28 mouse cellular contexts compared by ENCODE assay signal in the genomic region with DNA sequence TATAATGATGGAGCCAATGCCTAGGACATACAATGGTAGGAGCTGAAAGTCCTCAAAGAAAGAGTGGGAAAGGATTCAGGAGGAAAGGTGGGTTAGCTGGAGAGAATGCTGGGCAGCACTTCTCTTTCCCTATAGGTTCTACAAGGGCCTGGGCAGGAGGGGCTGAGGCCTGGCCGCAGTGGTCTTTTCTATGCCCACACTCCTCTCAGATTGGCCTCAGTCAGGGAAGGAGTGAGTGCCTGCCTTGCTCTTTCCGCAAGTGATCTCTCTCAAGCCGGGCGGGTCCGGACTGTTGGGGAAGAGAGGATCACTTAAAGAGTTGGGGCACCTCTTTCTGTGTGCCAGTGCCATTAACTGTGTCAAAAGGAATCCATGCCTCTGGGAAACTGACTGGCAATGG. TPM values are rescaled to one million over a fixed set of nuclear protein-coding genes. Genes with fewer than 3 reads are reported as not detected.
DNase-seq lines count a peak whose midpoint lies in the region; ATAC-seq and TF ChIP-seq lines count a peak whose summit lies in the region.
"Had no signal": no experiment of that assay in that cellular context is flagged by ENCODE, and none has a peak within 500 bp of the region (broad histone marks: within the 10 kb centered on the region; RNA-seq: fewer than 3 reads in every experiment).

No protein-coding gene starts in this region.

- H3K9me3 ChIP-seq in forebrain, embryonic 10.5 days: no peaks in the 10 kb centered on the region
- H3K9me3 ChIP-seq in forebrain, postnatal 0 days (ENCODE audit: low read length): no peaks in the 10 kb centered on the region
- H3K9me3 ChIP-seq in forebrain, embryonic 11.5 days (ENCODE audit: control insufficient read depth, low read length): no peaks in the 10 kb centered on the region
- no peaks in the 10 kb centered on the region for H3K9me3 ChIP-seq in forebrain, embryonic 16.5 days (ENCODE audit: control insufficient read depth, low read length)
- no peaks in the 10 kb centered on the region for H3K9me3 ChIP-seq in heart, embryonic 11.5 days (replicated peaks; ENCODE audit: control insufficient read depth, low read length)
- no peaks in the 10 kb centered on the region for H3K9me3 ChIP-seq in heart, embryonic 10.5 days
- H3K9me3 ChIP-seq: G1E had no signal

- DNase-seq in forebrain, embryonic 10.5 days (ENCODE audit: extremely low spot score, low spot score): no peak
- no peak for DNase-seq in forebrain, postnatal 0 days
- peak; percentile 40 for DNase-seq in forebrain, embryonic 11.5 days (ENCODE audit: low spot score)
- DNase-seq in heart, adult 11 months: peak; percentile 85
- DNase-seq in heart, embryonic 10.5 days (ENCODE audit: low spot score): peak; percentile 72
- DNase-seq in heart, postnatal 36 days: no peak
- DNase-seq: adrenal gland, adult 2 months; adrenal gland, adult 8-10 months; adrenal gland, postnatal 10 days; adrenal gland, postnatal 14 days; adrenal gland, postnatal 25 days; adrenal gland, postnatal 36 days; B cell, adult 2 months; cerebellum, adult 11 months; cerebellum, adult 11-12 months had no signal

- no peak overlapping the region for H3K9ac ChIP-seq in forebrain, postnatal 0 days
- no peak overlapping the region for H3K9ac ChIP-seq in forebrain, embryonic 11.5 days (ENCODE audit: low read length)
- H3K9ac ChIP-seq in forebrain, embryonic 16.5 days (replicated peaks; ENCODE audit: low read depth, low read length): no peak overlapping the region
- no peak overlapping the region for H3K9ac ChIP-seq in heart, embryonic 11.5 days (ENCODE audit: low read depth, low read length)

- 93% methylated on average over 5 of the region's 5 CpGs for WGBS in forebrain, embryonic 10.5 days
- 91% methylated on average over 5 of the region's 5 CpGs for WGBS in forebrain, postnatal 0 days
- 93% methylated on average over 5 of the region's 5 CpGs for WGBS in forebrain, embryonic 11.5 days
- 74% methylated on average over 5 of the region's 5 CpGs for WGBS in forebrain, embryonic 16.5 days
- WGBS in heart, embryonic 11.5 days (ENCODE audit: insufficient replicate concordance): 76% methylated on average over 5 of the region's 5 CpGs
- WGBS in heart, embryonic 10.5 days: 87% methylated on average over 5 of the region's 5 CpGs

- peaks cover 48% of the 10 kb centered on the region for H3K27me3 ChIP-seq in forebrain, embryonic 10.5 days (ENCODE audit: poor library complexity, severe bottlenecking)
- no peaks in the 10 kb centered on the region for H3K27me3 ChIP-seq in forebrain, postnatal 0 days (ENCODE audit: insufficient read depth, low read length)
- peaks cover 2% of the 10 kb centered on the region; the same call in 1 of the 2 replicates for H3K27me3 ChIP-seq in forebrain, embryonic 11.5 days (ENCODE audit: control insufficient read depth, insufficient read depth, low read length)
- H3K27me3 ChIP-seq in forebrain, embryonic 16.5 days (replicated peaks; ENCODE audit: control insufficient read depth, insufficient read depth, low read length): no peaks in the 10 kb centered on the region
- H3K27me3 ChIP-seq in heart, embryonic 11.5 days (ENCODE audit: control insufficient read depth, insufficient read depth, low read length): peaks cover 14% of the 10 kb centered on the region
- peaks cover 39% of the 10 kb centered on the region for H3K27me3 ChIP-seq in heart, embryonic 10.5 days (ENCODE audit: insufficient read depth, poor library complexity, severe bottlenecking)
- H3K27me3 ChIP-seq: CH12.LX had no signal

- intact Hi-C loops in heart, postnatal 36 days (cut with DNase I): no loop called here

- no peak overlapping the region for H3K4me3 ChIP-seq in forebrain, embryonic 10.5 days
- H3K4me3 ChIP-seq in forebrain, postnatal 0 days (ENCODE audit: low read depth, low read length): no peak overlapping the region
- H3K4me3 ChIP-seq in forebrain, embryonic 11.5 days (ENCODE audit: low read depth, low read length): no peak overlapping the region
- H3K4me3 ChIP-seq in forebrain, embryonic 16.5 days (replicated peaks; ENCODE audit: low read length): no peak overlapping the region
- H3K4me3 ChIP-seq in heart, embryonic 11.5 days (ENCODE audit: low read depth, low read length): no peak overlapping the region
- H3K4me3 ChIP-seq in heart, embryonic 10.5 days: no peak overlapping the region

- ATAC-seq in forebrain, postnatal 0 days: no peak
- no peak for ATAC-seq in forebrain, embryonic 11.5 days (replicated peaks; ENCODE audit: low FRiP score)
- ATAC-seq in forebrain, embryonic 16.5 days: no peak
- no peak for ATAC-seq in heart, embryonic 11.5 days (replicated peaks; ENCODE audit: insufficient number of reproducible peaks, low FRiP score, low TSS enrichment)
- ATAC-seq: activated CD4-positive, CD25-positive, alpha-beta regulatory T cell, adult 4 months; CD4-positive, CD25-positive, alpha-beta regulatory T cell, adult 4 months; Patski had no signal

- 0 out of 2 replicates have a peak overlapping the region, but pooled peaks have one; percentile 48 for H3K27ac ChIP-seq in forebrain, embryonic 10.5 days
- H3K27ac ChIP-seq in forebrain, postnatal 0 days (ENCODE audit: low read depth, low read length): no peak overlapping the region
- no peak overlapping the region for H3K27ac ChIP-seq in forebrain, embryonic 11.5 days (ENCODE audit: low read depth, low read length)
- H3K27ac ChIP-seq in forebrain, embryonic 16.5 days (ENCODE audit: low read length): no peak overlapping the region
- H3K27ac ChIP-seq in heart, embryonic 11.5 days (ENCODE audit: low read depth, low read length): no peak overlapping the region
- H3K27ac ChIP-seq in heart, embryonic 10.5 days: no peak overlapping the region

- H3K4me2 ChIP-seq in forebrain, postnatal 0 days (ENCODE audit: low read depth): no peak overlapping the region
- H3K4me2 ChIP-seq in forebrain, embryonic 11.5 days (ENCODE audit: low read depth, low read length, severe bottlenecking): no peak overlapping the region
- H3K4me2 ChIP-seq in forebrain, embryonic 16.5 days (ENCODE audit: low read length): no peak overlapping the region
- no peak overlapping the region for H3K4me2 ChIP-seq in heart, embryonic 11.5 days

- H3K4me1 ChIP-seq in forebrain, embryonic 10.5 days: peaks cover 33% of the 10 kb centered on the region
- H3K4me1 ChIP-seq in forebrain, postnatal 0 days (ENCODE audit: insufficient read depth): 0 out of 2 replicates have a peak, but pooled peaks cover 11% of the 10 kb centered on the region
- H3K4me1 ChIP-seq in forebrain, embryonic 11.5 days (replicated peaks; ENCODE audit: control insufficient read depth, insufficient read depth, low read length): peaks cover 7% of the 10 kb centered on the region; the same call in 1 of the 2 replicates
- peaks cover 12% of the 10 kb centered on the region for H3K4me1 ChIP-seq in forebrain, embryonic 16.5 days (replicated peaks; ENCODE audit: control insufficient read depth, insufficient read depth, low read length)
- H3K4me1 ChIP-seq in heart, embryonic 11.5 days (ENCODE audit: control insufficient read depth, insufficient read depth, low read length): peaks cover 8% of the 10 kb centered on the region; the same call in 1 of the 2 replicates
- H3K4me1 ChIP-seq in heart, embryonic 10.5 days: peaks cover 11% of the 10 kb centered on the region

- no peaks in the 10 kb centered on the region for H3K36me3 ChIP-seq in forebrain, embryonic 10.5 days (replicated peaks)
- H3K36me3 ChIP-seq in forebrain, postnatal 0 days (ENCODE audit: insufficient read depth): no peaks in the 10 kb centered on the region
- no peaks in the 10 kb centered on the region for H3K36me3 ChIP-seq in forebrain, embryonic 11.5 days (ENCODE audit: control insufficient read depth, insufficient read depth, low read length)
- no peaks in the 10 kb centered on the region for H3K36me3 ChIP-seq in forebrain, embryonic 16.5 days (ENCODE audit: control insufficient read depth, insufficient read depth)
- H3K36me3 ChIP-seq in heart, embryonic 11.5 days (ENCODE audit: control insufficient read depth, insufficient read depth, low read length): no peaks in the 10 kb centered on the region
- H3K36me3 ChIP-seq in heart, embryonic 10.5 days: no peaks in the 10 kb centered on the region
- H3K36me3 ChIP-seq: G1E had no signal

- TF ChIP-seq CTCF in forebrain, postnatal 0 days (IDR thresholded peaks at IDR 0.05; ENCODE audit: low read depth): no peak

RNA-seq across cellular contexts. Expression of gene Cbfb, which starts 16.2 kb away (rescaled TPM):
- polyA plus RNA-seq in forebrain, embryonic 10.5 days (2016; fragmentation: Nextera tagmentation; extraction: Ambion mirVana): 51.8 and 52.1 TPM in 2 replicates
- 56.4 and 65.6 TPM in 2 replicates for total RNA-seq in forebrain, postnatal 0 days (2014; rRNA removed)
- polyA plus RNA-seq in forebrain, postnatal 0 days (2015; fragmentation: Nextera tagmentation; extraction: Ambion mirVana): 23.5 and 29.9 TPM in 2 replicates
- polyA plus RNA-seq in forebrain, embryonic 11.5 days (2014; fragmentation: Nextera tagmentation; extraction: Ambion mirVana): 63.3 and 67.9 TPM in 2 replicates
- polyA plus RNA-seq in forebrain, embryonic 16.5 days (2015; fragmentation: Nextera tagmentation; extraction: Ambion mirVana): 34.2 and 40.1 TPM in 2 replicates
- polyA plus RNA-seq in heart, embryonic 11.5 days (2014; fragmentation: Nextera tagmentation; extraction: Ambion mirVana): 57.2 and 61.2 TPM in 2 replicates
- 47.5 and 59.6 TPM in 2 replicates for polyA plus RNA-seq in heart, embryonic 10.5 days (2016; fragmentation: Nextera tagmentation; extraction: Ambion mirVana)
- total RNA-seq in heart, postnatal 36 days (2021): 10 to 100 TPM; 21.5 to 24.1 TPM

RNA-seq across cellular contexts. Expression of gene Ces4a, which starts 22.7 kb away (rescaled TPM):
- not detected in 2 replicates for polyA plus RNA-seq in forebrain, embryonic 10.5 days (2016; fragmentation: Nextera tagmentation; extraction: Ambion mirVana)
- 0.10 TPM in 1 of 2 replicates, not detected in the other for total RNA-seq in forebrain, postnatal 0 days (2014; rRNA removed)
- 0.05 TPM in 1 of 2 replicates, not detected in the other for polyA plus RNA-seq in forebrain, postnatal 0 days (2015; fragmentation: Nextera tagmentation; extraction: Ambion mirVana)
- polyA plus RNA-seq in forebrain, embryonic 11.5 days (2014; fragmentation: Nextera tagmentation; extraction: Ambion mirVana): not detected in 2 replicates
- 0.11 and 0.29 TPM in 2 replicates for polyA plus RNA-seq in forebrain, embryonic 16.5 days (2015; fragmentation: Nextera tagmentation; extraction: Ambion mirVana)
- not detected in 2 replicates for polyA plus RNA-seq in heart, embryonic 11.5 days (2014; fragmentation: Nextera tagmentation; extraction: Ambion mirVana)
- polyA plus RNA-seq in heart, embryonic 10.5 days (2016; fragmentation: Nextera tagmentation; extraction: Ambion mirVana): not detected in 2 replicates
- not detected for total RNA-seq in heart, postnatal 36 days (2021)
- total RNA-seq: adrenal gland, adult 18-20 months; adrenal gland, postnatal 10 days; adrenal gland, postnatal 14 days; adrenal gland, postnatal 25 days; adrenal gland, postnatal 36 days; adrenal gland, postnatal 4 days; CH12.LX; ES-E14; G1E; MEL had no signal
- polyA plus RNA-seq: activated CD4-positive, CD25-positive, alpha-beta regulatory T cell, adult 4 months; brain, embryonic 14.5 days; C2C12; G1E; Patski had no signal

Comparison
In these comparisons a context has a peak if more than half of its experiments do, and no peak if none do; other contexts are left out.
1. DNase-seq: peak in forebrain, embryonic 11.5 days (single experiment), heart, adult 11 months (single experiment) and heart, embryonic 10.5 days (single experiment); none in forebrain, embryonic 10.5 days (single experiment), forebrain, postnatal 0 days (single experiment) and heart, postnatal 36 days (0 of 2).